Mouse (Mus musculus) myocyte (in vitro differentiated cells): ENCODE measurements around the gene Pdxk. TPM values are rescaled to one million over a fixed set of nuclear protein-coding genes. Genes with fewer than 3 reads are reported as not detected.
A peak's percentile ranks its signal among the peaks of the same experiment; 100 is the strongest.

ENCODE experiments used
- H3K27me3 ChIP-seq: one replicate; pipeline ENCODE4 v1.6.1; 2011; ENCODE audit not compliant: control insufficient read depth, insufficient read depth, insufficient read length
- H3K36me3 ChIP-seq: one replicate; pipeline ENCODE4 v1.6.1; 2011; ENCODE audit not compliant: control insufficient read depth, insufficient read depth
- H3K4me2 ChIP-seq: one replicate; pipeline ENCODE4 v1.6.1; 2011; ENCODE audit warnings: low read depth, control low read depth
- H3K4me3 ChIP-seq: one replicate; pipeline ENCODE4 v1.5.1; 2011; ENCODE audit warnings: mild to moderate bottlenecking, control low read depth, moderate library complexity
- H3K79me2 ChIP-seq: one replicate; pipeline ENCODE4 v1.6.1; 2011; ENCODE audit not compliant: control insufficient read depth, insufficient read depth
- H3ac ChIP-seq: one replicate; pipeline ENCODE4 v1.6.1; 2011; ENCODE audit not compliant: control insufficient read depth, insufficient read length
- CEBPB ChIP-seq: IDR thresholded peaks from 2 replicates; pipeline ENCODE4 v1.6.1; 2011; ENCODE audit warnings: mild to moderate bottlenecking, moderate library complexity; ENCODE audit not compliant: poor library complexity, insufficient read depth, severe bottlenecking
- E2F4 ChIP-seq: IDR thresholded peaks from one replicate; pipeline ENCODE4 v1.6.1; 2011; ENCODE audit warnings: mild to moderate bottlenecking, control low read depth, moderate library complexity; ENCODE audit not compliant: insufficient read depth
- MAX ChIP-seq: IDR thresholded peaks from one replicate; pipeline ENCODE4 v1.6.1; 2011; ENCODE audit warnings: low read depth, mild to moderate bottlenecking, control low read depth
- MYOD1 ChIP-seq, 3 experiments: IDR thresholded peaks; one replicate each; pipeline ENCODE4 v1.6.1; 2011; ENCODE audit warnings: control low read depth in 2 of 3, low read depth in 2 of 3, mild to moderate bottlenecking in 2 of 3, moderate library complexity in 1 of 3; ENCODE audit not compliant: insufficient read length in 2 of 3, control insufficient read depth in 1 of 3
- MYOG ChIP-seq, 3 experiments: IDR thresholded peaks; one replicate each; pipeline ENCODE4 v1.6.1; 2011; ENCODE audit warnings: control low read depth in 2 of 3, low read depth in 2 of 3, mild to moderate bottlenecking in 2 of 3; ENCODE audit not compliant: insufficient read length in 2 of 3, control insufficient read depth in 1 of 3, insufficient read depth in 1 of 3
- POLR2A ChIP-seq: IDR thresholded peaks from one replicate; pipeline ENCODE4 v1.6.1; 2011; ENCODE audit warnings: low read depth, mild to moderate bottlenecking, control low read depth, moderate library complexity; ENCODE audit not compliant: insufficient read length
- POLR2AphosphoS2 ChIP-seq: IDR thresholded peaks from one replicate; pipeline ENCODE4 v1.6.1; 2011; ENCODE audit warnings: low read depth, control low read depth; ENCODE audit not compliant: insufficient read length
- REST ChIP-seq: IDR thresholded peaks from one replicate; pipeline ENCODE4 v1.6.1; 2011; ENCODE audit warnings: mild to moderate bottlenecking, control low read depth, moderate library complexity; ENCODE audit not compliant: insufficient read depth, insufficient read length
- SRF ChIP-seq: IDR thresholded peaks from one replicate; pipeline ENCODE4 v1.6.1; 2011; ENCODE audit warnings: low read depth; ENCODE audit not compliant: control insufficient read depth, insufficient read length
- TCF12 ChIP-seq: IDR thresholded peaks from one replicate; pipeline ENCODE4 v1.6.1; 2011; ENCODE audit warnings: mild to moderate bottlenecking, control low read depth; ENCODE audit not compliant: poor library complexity, insufficient read depth, severe bottlenecking
- TCF3 ChIP-seq: IDR thresholded peaks from one replicate; pipeline ENCODE4 v1.6.1; 2011; ENCODE audit warnings: low read depth, control low read depth; ENCODE audit not compliant: insufficient read length
- USF1 ChIP-seq: IDR thresholded peaks from one replicate; pipeline ENCODE4 v1.6.1; 2011; ENCODE audit warnings: low read depth, mild to moderate bottlenecking, control low read depth, moderate library complexity
- polyA plus RNA-seq: library from polyadenylated mRNA; unstranded; fragments of >200 nt; fragmentation: generic; extraction: Trizol; gene quantifications from one replicate; pipeline ENCODE4 v1.2.1, GENCODE M21; 2012; ENCODE audit warnings: missing spikeins

The Pdxk gene
- polyA plus RNA-seq, 1 experiment = 5.7 TPM

- no peak overlapping the region for H3ac ChIP-seq
- peak overlapping the region; percentile 5 for H3K4me2 ChIP-seq
- H3K36me3 ChIP-seq = no peaks in the 10 kb centered on the region
- no peak overlapping the region for H3K4me3 ChIP-seq
- no peaks in the 10 kb centered on the region for H3K27me3 ChIP-seq
- H3K79me2 ChIP-seq = no peaks in the 10 kb centered on the region
- TF ChIP-seq CEBPB = no peak
- TF ChIP-seq POLR2AphosphoS2 = no peak
- no peak for TF ChIP-seq E2F4
- no peak for TF ChIP-seq TCF12
- TF ChIP-seq MYOD1 (IDR thresholded peaks at IDR 0.05; ENCODE audit: control insufficient read depth in 1 of 3, insufficient read length in 2 of 3, low read depth in 2 of 3) = peak in 2 of 3 experiments; percentile 26 to 30
- no peak for TF ChIP-seq REST
Observed at GRCm38 (mm10) chr10:78458348-78459111, 6.2 kb downstream of the Pdxk start.

GRCm38 (mm10) chr10:78457495-78458347 lies 7.1 kb downstream of the Pdxk start:
- H3K4me2 ChIP-seq = peak overlapping the region; percentile 21
- H3K36me3 ChIP-seq = no peaks in the 10 kb centered on the region
- H3K27me3 ChIP-seq = no peaks in the 10 kb centered on the region

GRCm38 (mm10) chr10:78456696-78457095 lies 8.1 kb downstream of the Pdxk start:
- TF ChIP-seq CEBPB = no peak
- no peak for TF ChIP-seq MAX
- no peak for TF ChIP-seq MYOD1 (IDR thresholded peaks at IDR 0.05; ENCODE audit: control insufficient read depth in 1 of 3, insufficient read length in 2 of 3, low read depth in 2 of 3)
- TF ChIP-seq POLR2AphosphoS2 = no peak
- TF ChIP-seq TCF12 = no peak
- TF ChIP-seq REST = no peak
- TF ChIP-seq SRF = no peak
- no peak for TF ChIP-seq TCF3
- no peak for TF ChIP-seq USF1
- no peak for TF ChIP-seq POLR2A
- TF ChIP-seq E2F4 = no peak
- TF ChIP-seq MYOG (IDR thresholded peaks at IDR 0.05; ENCODE audit: control insufficient read depth in 1 of 3, insufficient read depth in 1 of 3, insufficient read length in 2 of 3, low read depth in 2 of 3) = no peak
- Histone ChIP-seq H3K4me3 (no peak overlapping the region), H3K4me2 (no peak overlapping the region), H3ac (no peak overlapping the region), H3K79me2 (no peaks in the 10 kb centered on the region), H3K27me3 (no peaks in the 10 kb centered on the region), H3K36me3 (no peaks in the 10 kb centered on the region)

More at GRCm38 (mm10) chr10:78457495-78458347, 7.1 kb downstream of the Pdxk start:
- Histone ChIP-seq H3K79me2 (no peaks in the 10 kb centered on the region), H3ac (no peak overlapping the region), H3K4me3 (no peak overlapping the region)
- TF ChIP-seq MYOG (IDR thresholded peaks at IDR 0.05; ENCODE audit: control insufficient read depth in 1 of 3, insufficient read depth in 1 of 3, insufficient read length in 2 of 3, low read depth in 2 of 3) = no peak
- TF ChIP-seq POLR2A = no peak
- TF ChIP-seq MYOD1 (IDR thresholded peaks at IDR 0.05; ENCODE audit: control insufficient read depth in 1 of 3, insufficient read length in 2 of 3, low read depth in 2 of 3) = no peak
- TF ChIP-seq TCF3 = no peak
- no peak for TF ChIP-seq TCF12
- TF ChIP-seq E2F4 = no peak
- no peak for TF ChIP-seq POLR2AphosphoS2
- no peak for TF ChIP-seq SRF
- TF ChIP-seq REST = no peak
- TF ChIP-seq MAX = no peak
- TF ChIP-seq USF1 = no peak
- no peak for TF ChIP-seq CEBPB

- no peaks in the 10 kb centered on the region for H3K27me3 ChIP-seq
- TF ChIP-seq SRF = no peak
- no peak for TF ChIP-seq MYOD1 (IDR thresholded peaks at IDR 0.05; ENCODE audit: control insufficient read depth in 1 of 3, insufficient read length in 2 of 3, low read depth in 2 of 3)
- no peak for TF ChIP-seq E2F4
- no peak for TF ChIP-seq TCF3
- no peak for TF ChIP-seq TCF12
- no peak for TF ChIP-seq REST
- TF ChIP-seq MYOG (IDR thresholded peaks at IDR 0.05; ENCODE audit: control insufficient read depth in 1 of 3, insufficient read depth in 1 of 3, insufficient read length in 2 of 3, low read depth in 2 of 3) = no peak
- no peak for TF ChIP-seq MAX
- no peaks in the 10 kb centered on the region for H3K79me2 ChIP-seq
Observed at GRCm38 (mm10) chr10:78452641-78453040, 12.1 kb downstream of the Pdxk start.

More at GRCm38 (mm10) chr10:78452641-78453040, 12.1 kb downstream of the Pdxk start:
- Histone ChIP-seq H3K36me3 (no peaks in the 10 kb centered on the region), H3ac (no peak overlapping the region), H3K4me3 (no peak overlapping the region), H3K4me2 (no peak overlapping the region)
